ENCODE assay signal across 25 mouse cellular contexts in genomic region chr6:6931507-6931906, GRCm38 (mm10). TPM values are rescaled to one million over a fixed set of nuclear protein-coding genes. Genes with fewer than 3 reads are reported as not detected.
DNase-seq lines count a peak whose midpoint lies in the region; ATAC-seq lines count a peak whose summit lies in the region.
"Had no signal": no experiment of that assay in that cellular context is flagged by ENCODE, and none has a peak within 500 bp of the region (broad histone marks: within the 10 kb centered on the region; RNA-seq: fewer than 3 reads in every experiment).

No protein-coding gene starts in this region.

- H3K27ac ChIP-seq in forebrain, embryonic 16.5 days (ENCODE audit: low read length) = no peak overlapping the region
- no peak overlapping the region for H3K27ac ChIP-seq in forebrain, embryonic 11.5 days (ENCODE audit: low read depth, low read length)
- no peak overlapping the region for H3K27ac ChIP-seq in limb, embryonic 11.5 days (replicated peaks; ENCODE audit: low read depth, low read length)
- H3K27ac ChIP-seq in limb, embryonic 10.5 days = no peak overlapping the region
- H3K27ac ChIP-seq in midbrain, embryonic 16.5 days (ENCODE audit: low read length) = no peak overlapping the region
- H3K27ac ChIP-seq in midbrain, embryonic 13.5 days = no peak overlapping the region
- H3K27ac ChIP-seq: embryonic facial prominence, embryonic 12.5 days; embryonic facial prominence, embryonic 15.5 days; forebrain, embryonic 13.5 days; gastrocnemius, adult 2 months; hindbrain, embryonic 12.5 days had no signal

- peak; percentile 45; the same call in 1 of the 2 replicates for ATAC-seq in forebrain, embryonic 16.5 days
- ATAC-seq in forebrain, embryonic 11.5 days (replicated peaks; ENCODE audit: low FRiP score) = no peak
- no peak for ATAC-seq in limb, embryonic 11.5 days (ENCODE audit: insufficient number of reproducible peaks, low FRiP score, low TSS enrichment, low read depth)
- peak; percentile 36; the same call in 1 of the 2 replicates for ATAC-seq in midbrain, embryonic 16.5 days
- no peak for ATAC-seq in midbrain, embryonic 13.5 days
- ATAC-seq: forebrain, embryonic 13.5 days; hindbrain, embryonic 16.5 days; inflammation-experienced regulatory T-cells, adult 6 months; Patski had no signal

- no peak overlapping the region for H3K4me3 ChIP-seq in forebrain, embryonic 16.5 days (replicated peaks; ENCODE audit: low read length)
- H3K4me3 ChIP-seq in forebrain, embryonic 11.5 days (ENCODE audit: low read depth, low read length) = no peak overlapping the region
- H3K4me3 ChIP-seq in limb, embryonic 11.5 days (ENCODE audit: low read depth, low read length) = no peak overlapping the region
- H3K4me3 ChIP-seq in limb, embryonic 10.5 days = no peak overlapping the region
- no peak overlapping the region for H3K4me3 ChIP-seq in midbrain, embryonic 16.5 days (ENCODE audit: low read depth, low read length)
- H3K4me3 ChIP-seq in midbrain, embryonic 13.5 days (replicated peaks) = no peak overlapping the region
- H3K4me3 ChIP-seq: embryonic facial prominence, embryonic 12.5 days; embryonic facial prominence, embryonic 15.5 days; forebrain, embryonic 13.5 days; gastrocnemius, adult 2 months; hindbrain, embryonic 12.5 days had no signal

- H3K9me3 ChIP-seq in forebrain, embryonic 16.5 days (ENCODE audit: control insufficient read depth, low read length) = no peaks in the 10 kb centered on the region
- no peaks in the 10 kb centered on the region for H3K9me3 ChIP-seq in forebrain, embryonic 11.5 days (ENCODE audit: control insufficient read depth, low read length)
- no peaks in the 10 kb centered on the region for H3K9me3 ChIP-seq in limb, embryonic 11.5 days (ENCODE audit: control insufficient read depth, low read length)
- no peaks in the 10 kb centered on the region for H3K9me3 ChIP-seq in limb, embryonic 10.5 days (replicated peaks)
- H3K9me3 ChIP-seq in midbrain, embryonic 16.5 days (replicated peaks; ENCODE audit: control insufficient read depth, low read length, poor library complexity, severe bottlenecking) = no peaks in the 10 kb centered on the region
- no peaks in the 10 kb centered on the region for H3K9me3 ChIP-seq in midbrain, embryonic 13.5 days
- H3K9me3 ChIP-seq: embryonic facial prominence, embryonic 12.5 days; embryonic facial prominence, embryonic 15.5 days; forebrain, embryonic 13.5 days; G1E; hindbrain, embryonic 12.5 days had no signal

- 77% methylated on average over 4 of the region's 4 CpGs for WGBS in forebrain, embryonic 16.5 days
- WGBS in forebrain, embryonic 11.5 days = 78% methylated on average over 4 of the region's 4 CpGs
- WGBS in limb, embryonic 11.5 days = 90% methylated on average over 4 of the region's 4 CpGs
- 90% methylated on average over 4 of the region's 4 CpGs for WGBS in limb, embryonic 10.5 days
- WGBS in midbrain, embryonic 16.5 days = 83% methylated on average over 4 of the region's 4 CpGs
- WGBS in midbrain, embryonic 13.5 days = 91% methylated on average over 4 of the region's 4 CpGs

- no peaks in the 10 kb centered on the region for H3K36me3 ChIP-seq in forebrain, embryonic 16.5 days (ENCODE audit: control insufficient read depth, insufficient read depth)
- H3K36me3 ChIP-seq in forebrain, embryonic 11.5 days (ENCODE audit: control insufficient read depth, insufficient read depth, low read length) = no peaks in the 10 kb centered on the region
- H3K36me3 ChIP-seq in limb, embryonic 11.5 days (ENCODE audit: control insufficient read depth, insufficient read depth, low read length) = no peaks in the 10 kb centered on the region
- no peaks in the 10 kb centered on the region for H3K36me3 ChIP-seq in limb, embryonic 10.5 days
- H3K36me3 ChIP-seq in midbrain, embryonic 16.5 days (ENCODE audit: control insufficient read depth, insufficient read depth, low read length) = no peaks in the 10 kb centered on the region
- H3K36me3 ChIP-seq in midbrain, embryonic 13.5 days = no peaks in the 10 kb centered on the region
- H3K36me3 ChIP-seq: embryonic facial prominence, embryonic 12.5 days; embryonic facial prominence, embryonic 15.5 days; G1E; hindbrain, embryonic 12.5 days had no signal

- no peaks in the 10 kb centered on the region for H3K27me3 ChIP-seq in forebrain, embryonic 16.5 days (replicated peaks; ENCODE audit: control insufficient read depth, insufficient read depth, low read length)
- no peaks in the 10 kb centered on the region for H3K27me3 ChIP-seq in forebrain, embryonic 11.5 days (ENCODE audit: control insufficient read depth, insufficient read depth, low read length)
- H3K27me3 ChIP-seq in limb, embryonic 11.5 days (ENCODE audit: control insufficient read depth, insufficient read depth, low read length) = no peaks in the 10 kb centered on the region
- no peaks in the 10 kb centered on the region for H3K27me3 ChIP-seq in limb, embryonic 10.5 days (ENCODE audit: low read depth, poor library complexity, severe bottlenecking)
- H3K27me3 ChIP-seq in midbrain, embryonic 16.5 days (ENCODE audit: control insufficient read depth, insufficient read depth, low read depth, low read length) = no peaks in the 10 kb centered on the region
- no peaks in the 10 kb centered on the region for H3K27me3 ChIP-seq in midbrain, embryonic 13.5 days
- H3K27me3 ChIP-seq: CH12.LX; embryonic facial prominence, embryonic 12.5 days; embryonic facial prominence, embryonic 15.5 days; forebrain, embryonic 13.5 days; hindbrain, embryonic 12.5 days had no signal

- H3K4me2 ChIP-seq in forebrain, embryonic 16.5 days (ENCODE audit: low read length) = no peak overlapping the region
- no peak overlapping the region for H3K4me2 ChIP-seq in forebrain, embryonic 11.5 days (ENCODE audit: low read depth, low read length, severe bottlenecking)
- no peak overlapping the region for H3K4me2 ChIP-seq in limb, embryonic 11.5 days (ENCODE audit: low read depth, severe bottlenecking)
- no peak overlapping the region for H3K4me2 ChIP-seq in midbrain, embryonic 16.5 days (ENCODE audit: low read length)
- no peak overlapping the region for H3K4me2 ChIP-seq in midbrain, embryonic 13.5 days (replicated peaks)
- H3K4me2 ChIP-seq: embryonic facial prominence, embryonic 12.5 days; embryonic facial prominence, embryonic 15.5 days; forebrain, embryonic 13.5 days; heart, embryonic 11.5 days; hindbrain, embryonic 12.5 days had no signal

- no peak for DNase-seq in forebrain, embryonic 11.5 days (ENCODE audit: low spot score)
- peak; percentile 16 for DNase-seq in limb, embryonic 11.5 days (ENCODE audit: low spot score)
- DNase-seq in limb, embryonic 10.5 days (ENCODE audit: low spot score) = no peak
- DNase-seq in kidney, postnatal 10 days = no peak
- DNase-seq: B cell, adult 2 months; cerebellum, adult 11 months; cerebellum, adult 2 months; cerebellum, adult 9-11 months; cerebellum, postnatal 25 days; gastrocnemius, adult 2 months; gastrocnemius, postnatal 14 days; heart, adult 11 months had no signal

- H3K4me1 ChIP-seq in forebrain, embryonic 16.5 days (replicated peaks; ENCODE audit: control insufficient read depth, insufficient read depth, low read length) = no peaks in the 10 kb centered on the region
- no peaks in the 10 kb centered on the region for H3K4me1 ChIP-seq in forebrain, embryonic 11.5 days (replicated peaks; ENCODE audit: control insufficient read depth, insufficient read depth, low read length)
- no peaks in the 10 kb centered on the region for H3K4me1 ChIP-seq in limb, embryonic 11.5 days (ENCODE audit: control insufficient read depth, insufficient read depth, low read length)
- no peaks in the 10 kb centered on the region for H3K4me1 ChIP-seq in limb, embryonic 10.5 days
- H3K4me1 ChIP-seq in midbrain, embryonic 16.5 days (ENCODE audit: control insufficient read depth, insufficient read depth, low read length) = no peaks in the 10 kb centered on the region
- no peaks in the 10 kb centered on the region for H3K4me1 ChIP-seq in midbrain, embryonic 13.5 days (replicated peaks)
- H3K4me1 ChIP-seq: embryonic facial prominence, embryonic 12.5 days; embryonic facial prominence, embryonic 15.5 days; forebrain, embryonic 13.5 days; hindbrain, embryonic 12.5 days had no signal

- no peak overlapping the region for H3K9ac ChIP-seq in forebrain, embryonic 16.5 days (replicated peaks; ENCODE audit: low read depth, low read length)
- H3K9ac ChIP-seq in forebrain, embryonic 11.5 days (ENCODE audit: low read length) = no peak overlapping the region
- H3K9ac ChIP-seq in limb, embryonic 11.5 days (ENCODE audit: low read length) = no peak overlapping the region
- H3K9ac ChIP-seq in midbrain, embryonic 16.5 days (ENCODE audit: low read depth, low read length) = no peak overlapping the region
- no peak overlapping the region for H3K9ac ChIP-seq in midbrain, embryonic 13.5 days (replicated peaks)
- H3K9ac ChIP-seq: embryonic facial prominence, embryonic 12.5 days; embryonic facial prominence, embryonic 15.5 days; forebrain, embryonic 13.5 days; hindbrain, embryonic 12.5 days had no signal

RNA-seq across cellular contexts. Expression of gene Sdhaf3, which starts 24.3 kb away (rescaled TPM):
- polyA plus RNA-seq in forebrain, embryonic 16.5 days (2015; fragmentation: Nextera tagmentation; extraction: Ambion mirVana) = 6.8 and 6.9 TPM in 2 replicates
- 6.5 and 8.1 TPM in 2 replicates for polyA plus RNA-seq in forebrain, embryonic 11.5 days (2014; fragmentation: Nextera tagmentation; extraction: Ambion mirVana)
- 7.2 and 7.4 TPM in 2 replicates for polyA plus RNA-seq in limb, embryonic 11.5 days (2014; fragmentation: Nextera tagmentation; extraction: Ambion mirVana)
- 6.7 and 6.8 TPM in 2 replicates for polyA plus RNA-seq in limb, embryonic 10.5 days (2016; fragmentation: Nextera tagmentation; extraction: Ambion mirVana)
- 7.4 and 7.8 TPM in 2 replicates for polyA plus RNA-seq in midbrain, embryonic 16.5 days (2015; fragmentation: Nextera tagmentation; extraction: Ambion mirVana)
- 7.1 and 8.5 TPM in 2 replicates for polyA plus RNA-seq in midbrain, embryonic 13.5 days (2015; fragmentation: Nextera tagmentation; extraction: Ambion mirVana)

RNA-seq across cellular contexts. Expression of gene Dlx5, which starts 49.6 kb away (rescaled TPM):
- 74.3 and 75.7 TPM in 2 replicates for polyA plus RNA-seq in forebrain, embryonic 16.5 days (2015; fragmentation: Nextera tagmentation; extraction: Ambion mirVana)
- 45.5 and 47.7 TPM in 2 replicates for polyA plus RNA-seq in forebrain, embryonic 11.5 days (2014; fragmentation: Nextera tagmentation; extraction: Ambion mirVana)
- 15.5 and 16.3 TPM in 2 replicates for polyA plus RNA-seq in limb, embryonic 11.5 days (2014; fragmentation: Nextera tagmentation; extraction: Ambion mirVana)
- polyA plus RNA-seq in limb, embryonic 10.5 days (2016; fragmentation: Nextera tagmentation; extraction: Ambion mirVana) = 9.3 and 10.8 TPM in 2 replicates
- polyA plus RNA-seq in midbrain, embryonic 16.5 days (2015; fragmentation: Nextera tagmentation; extraction: Ambion mirVana) = 9.7 and 20.7 TPM in 2 replicates
- 22.4 and 22.9 TPM in 2 replicates for polyA plus RNA-seq in midbrain, embryonic 13.5 days (2015; fragmentation: Nextera tagmentation; extraction: Ambion mirVana)
- polyA plus RNA-seq: cerebellum, adult 2 months; G1E; hindbrain, embryonic 16.5 days; inflammation-experienced regulatory T-cells, adult 6 months had no signal

Comparison
In these comparisons a context has a peak if more than half of its experiments do, and no peak if none do; other contexts are left out.
1. ATAC-seq: peak in forebrain, embryonic 16.5 days (single experiment) and midbrain, embryonic 16.5 days (single experiment); none in forebrain, embryonic 11.5 days (single experiment), limb, embryonic 11.5 days (single experiment) and midbrain, embryonic 13.5 days (single experiment).